Mouse (Mus musculus) hindbrain, embryonic 12.5 days (tissue): ENCODE data around the gene Txndc9. TPM values are rescaled to one million over a fixed set of nuclear protein-coding genes. Genes with fewer than 3 reads are reported as not detected.

Experiments
- ATAC-seq: fragments of 200-750 bp; cut with Nextera tagmentation; 2 replicates; pipeline ENCODE4 v1.8.0; 2017; ENCODE audit warnings: moderate TSS enrichment; ENCODE audit not compliant: low FRiP score
- H3K27ac ChIP-seq: fragments of 300-500 bp; sonication (generic); 2 replicates; pipeline ENCODE4 v1.5.1; 2016; ENCODE audit warnings: mild to moderate bottlenecking
- H3K27me3 ChIP-seq: fragments of 300-500 bp; sonication (generic); 2 replicates; pipeline ENCODE4 v1.6.1; 2016; ENCODE audit warnings: mild to moderate bottlenecking
- H3K36me3 ChIP-seq: fragments of 300-500 bp; sonication (generic); 2 replicates; pipeline ENCODE4 v1.6.1; 2016; ENCODE audit warnings: mild to moderate bottlenecking
- H3K4me1 ChIP-seq: fragments of 300-500 bp; sonication (generic); 2 replicates; pipeline ENCODE4 v1.6.1; 2016
- H3K4me2 ChIP-seq: fragments of 300-500 bp; sonication (generic); replicated peaks from 2 replicates; pipeline ENCODE4 v1.6.1; 2016; ENCODE audit warnings: mild to moderate bottlenecking
- H3K4me3 ChIP-seq: fragments of 300-500 bp; sonication (generic); 2 replicates; pipeline ENCODE4 v1.5.1; 2016; ENCODE audit warnings: mild to moderate bottlenecking
- H3K9ac ChIP-seq: fragments of 300-500 bp; sonication (generic); 2 replicates; pipeline ENCODE4 v1.6.1; 2016; ENCODE audit warnings: mild to moderate bottlenecking, moderate library complexity
- H3K9me3 ChIP-seq: fragments of 300-500 bp; sonication (generic); replicated peaks from 2 replicates; pipeline ENCODE4 v1.6.1; 2016; ENCODE audit warnings: mild to moderate bottlenecking
- WGBS: fragments of 180-500 bp; shearing (Covaris S2); methylation state at CpG from one replicate; pipeline ENCODE4 v1.1.7; 2016; 5-methylcytosine and 5-hydroxymethylcytosine counted together
- polyA plus RNA-seq: library from polyadenylated mRNA; unstranded; fragments of >200 nt; fragmentation: Nextera tagmentation; extraction: Ambion mirVana; gene quantifications from 2 replicates; pipeline ENCODE4 v1.2.1, GENCODE M21; 2016

Txndc9 gene
- 155 and 161 TPM in 2 replicates for polyA plus RNA-seq

DNA sequence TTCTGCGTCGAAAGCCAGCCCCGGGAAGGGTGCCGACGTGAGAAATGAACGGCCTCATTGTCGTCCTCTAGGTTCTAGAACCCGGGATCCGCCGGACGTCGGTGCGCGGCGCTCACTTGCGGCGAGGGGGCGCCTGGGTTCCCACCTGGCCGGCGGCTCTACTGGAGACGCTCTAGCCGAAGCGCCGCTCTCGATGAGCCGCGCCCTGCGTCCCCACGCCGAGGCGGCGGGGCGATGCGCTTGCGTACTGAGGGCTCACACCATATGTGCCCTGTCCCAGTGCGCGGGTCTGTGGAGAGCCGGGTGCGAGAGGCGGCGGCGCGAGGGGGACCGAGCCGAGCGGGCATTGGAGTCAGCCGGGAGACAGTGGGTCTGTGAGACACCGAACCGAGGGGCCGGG, at the start of gene Txndc9, which contains the start of gene Eif5b:
Txndc9 (minus strand) TSS at position 27 of the 400 bp plus-strand sequence.
Eif5b (plus strand) TSS at position 144 of the 400 bp plus-strand sequence.
- no peaks in the 10 kb centered on the region for H3K9me3 ChIP-seq
- peak within 1 kb of the TSS; percentile 74 for H3K4me2 ChIP-seq
- ATAC-seq: peak; percentile 95
- peak within 1 kb of the TSS; percentile 93 for H3K27ac ChIP-seq
- H3K9ac ChIP-seq: peak within 1 kb of the TSS; percentile 97
- H3K4me1 ChIP-seq: peaks cover 16% of the 10 kb centered on the region
- H3K36me3 ChIP-seq: peaks cover 26% of the 10 kb centered on the region
- H3K27me3 ChIP-seq: no peaks in the 10 kb centered on the region
- under 1% methylated on average over 50 of the region's 50 CpGs for WGBS
- peak within 1 kb of the TSS; percentile 86 for H3K4me3 ChIP-seq

DNA sequence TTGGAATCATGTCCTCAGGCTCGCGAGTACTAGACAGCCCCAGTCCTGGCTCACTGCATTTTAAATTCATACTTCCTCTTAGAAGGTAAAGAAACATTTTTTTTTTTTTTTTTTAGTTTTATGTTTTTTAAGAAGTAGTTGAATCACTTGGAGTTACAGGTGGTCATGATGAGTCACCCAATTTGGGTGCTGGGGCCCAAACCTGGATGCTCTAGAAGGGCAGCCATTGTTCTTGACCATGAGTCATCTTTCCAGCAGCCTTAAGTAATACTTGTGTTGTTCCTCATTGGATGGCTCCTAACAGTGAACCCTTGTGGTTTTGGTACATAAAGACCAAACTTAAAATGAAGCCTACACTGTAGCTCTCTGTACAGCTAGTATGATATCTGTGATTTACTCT, 41.2 kb upstream of the Txndc9 start:
- Histone ChIP-seq H3K4me2 (no peak overlapping the region), H3K4me1 (no peaks in the 10 kb centered on the region), H3K27ac (no peak overlapping the region), H3K9me3 (no peaks in the 10 kb centered on the region), H3K27me3 (no peaks in the 10 kb centered on the region), H3K36me3 (peaks cover 77% of the 10 kb centered on the region), H3K4me3 (no peak overlapping the region), H3K9ac (no peak overlapping the region)
- ATAC-seq: no peak
- WGBS: 97% methylated on average over 2 of the region's 2 CpGs

DNA sequence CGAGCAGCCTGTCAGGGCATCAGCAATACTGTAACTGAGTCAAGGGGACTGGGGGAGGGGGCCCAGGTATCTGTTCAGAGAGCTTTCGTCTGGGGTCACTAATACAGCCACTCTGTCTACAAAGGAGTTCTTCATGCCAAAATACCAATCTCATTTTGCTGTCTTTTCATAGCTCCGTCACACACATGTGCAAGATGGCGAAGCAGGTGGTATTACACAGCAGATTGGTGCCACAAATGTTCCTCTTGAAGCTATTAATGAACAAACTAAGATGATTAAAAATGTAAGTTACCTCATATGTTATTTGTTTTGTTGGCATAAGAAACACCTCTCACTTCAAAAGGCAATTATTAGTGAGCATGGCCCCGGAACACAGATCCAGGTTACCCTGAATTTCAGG, 39.7 kb upstream of the Txndc9 start:
- H3K36me3 ChIP-seq: peaks cover 79% of the 10 kb centered on the region
- no peak overlapping the region for H3K9ac ChIP-seq
- H3K9me3 ChIP-seq: no peaks in the 10 kb centered on the region
- H3K27me3 ChIP-seq: no peaks in the 10 kb centered on the region
- no peak overlapping the region for H3K27ac ChIP-seq
- H3K4me3 ChIP-seq: no peak overlapping the region
- H3K4me2 ChIP-seq: no peak overlapping the region
- no peaks in the 10 kb centered on the region for H3K4me1 ChIP-seq
- no peak for ATAC-seq
- WGBS: 94% methylated on average over 5 of the region's 5 CpGs

DNA sequence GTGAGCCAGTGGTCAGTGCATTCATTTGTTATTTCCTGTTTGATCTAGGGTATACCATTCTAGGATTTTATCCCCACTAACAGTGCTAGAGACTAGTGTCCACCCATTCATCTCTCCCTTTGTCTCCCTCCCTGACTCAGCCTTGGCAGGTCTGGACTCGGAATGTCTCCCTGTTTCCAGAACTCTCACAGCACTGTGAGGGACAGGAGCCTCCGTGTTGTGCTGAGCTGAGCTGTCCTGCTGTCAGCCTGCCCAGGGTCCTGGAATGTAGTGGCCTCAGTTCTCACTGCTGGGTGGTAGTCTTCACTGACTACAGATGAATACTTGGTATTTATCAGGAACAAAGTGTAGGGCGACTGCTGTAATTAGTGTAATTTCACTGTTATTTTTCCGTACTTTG, 37.8 kb upstream of the Txndc9 start:
- Histone ChIP-seq H3K4me1 (no peaks in the 10 kb centered on the region), H3K9me3 (no peaks in the 10 kb centered on the region), H3K4me3 (no peak overlapping the region), H3K27me3 (no peaks in the 10 kb centered on the region), H3K4me2 (no peak overlapping the region), H3K36me3 (peaks cover 70% of the 10 kb centered on the region), H3K27ac (no peak overlapping the region), H3K9ac (no peak overlapping the region)
- WGBS: 89% methylated on average over 4 of the region's 4 CpGs
- no peak for ATAC-seq

DNA sequence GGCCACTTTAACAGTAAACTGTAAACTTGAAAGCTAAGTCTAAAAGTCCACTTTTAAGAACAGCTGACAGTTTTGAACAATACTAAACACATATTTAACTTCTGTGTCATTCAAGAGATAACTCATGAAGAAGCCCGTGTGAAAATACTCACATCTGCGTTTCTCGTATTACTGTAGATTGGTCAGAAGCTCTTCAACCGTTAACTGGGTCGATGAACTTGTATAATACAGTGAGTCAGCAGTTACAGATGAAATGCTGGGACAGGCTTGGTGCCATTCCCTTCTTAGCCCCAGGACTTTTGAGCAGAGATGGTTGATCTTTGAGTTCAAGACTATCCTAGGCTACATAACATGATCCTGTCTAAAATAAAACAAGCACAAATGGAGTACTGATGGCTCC, 33.7 kb upstream of the Txndc9 start:
- WGBS: 94% methylated on average over 5 of the region's 5 CpGs
- H3K9ac ChIP-seq: no peak overlapping the region
- peaks cover 35% of the 10 kb centered on the region for H3K36me3 ChIP-seq
- H3K4me1 ChIP-seq: no peaks in the 10 kb centered on the region
- no peak for ATAC-seq
- H3K9me3 ChIP-seq: no peaks in the 10 kb centered on the region
- H3K4me2 ChIP-seq: no peak overlapping the region
- no peak overlapping the region for H3K27ac ChIP-seq
- no peak overlapping the region for H3K4me3 ChIP-seq
- no peaks in the 10 kb centered on the region for H3K27me3 ChIP-seq

DNA sequence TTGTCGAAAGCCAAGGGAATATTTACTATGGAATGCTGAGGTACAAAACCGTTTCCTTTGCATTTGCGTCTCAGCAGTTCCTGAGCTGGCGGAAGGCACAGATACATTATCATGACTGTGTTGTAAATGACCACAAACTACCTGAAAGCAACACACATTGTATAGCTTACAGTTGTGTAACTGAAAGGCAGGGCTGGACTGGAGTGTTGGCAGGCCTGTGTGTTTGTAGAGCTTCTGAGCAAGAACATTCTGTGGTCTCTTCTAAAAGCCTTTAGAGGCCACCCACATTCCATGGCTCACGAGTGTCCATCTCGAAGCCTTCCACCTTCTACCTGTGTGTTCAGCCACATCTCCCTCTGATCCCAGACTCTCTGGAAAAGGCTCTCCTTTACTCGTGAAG, 29.6 kb upstream of the Txndc9 start:
- H3K4me3 ChIP-seq: no peak overlapping the region
- H3K36me3 ChIP-seq: peaks cover 30% of the 10 kb centered on the region
- 94% methylated on average over 7 of the region's 7 CpGs for WGBS

DNA sequence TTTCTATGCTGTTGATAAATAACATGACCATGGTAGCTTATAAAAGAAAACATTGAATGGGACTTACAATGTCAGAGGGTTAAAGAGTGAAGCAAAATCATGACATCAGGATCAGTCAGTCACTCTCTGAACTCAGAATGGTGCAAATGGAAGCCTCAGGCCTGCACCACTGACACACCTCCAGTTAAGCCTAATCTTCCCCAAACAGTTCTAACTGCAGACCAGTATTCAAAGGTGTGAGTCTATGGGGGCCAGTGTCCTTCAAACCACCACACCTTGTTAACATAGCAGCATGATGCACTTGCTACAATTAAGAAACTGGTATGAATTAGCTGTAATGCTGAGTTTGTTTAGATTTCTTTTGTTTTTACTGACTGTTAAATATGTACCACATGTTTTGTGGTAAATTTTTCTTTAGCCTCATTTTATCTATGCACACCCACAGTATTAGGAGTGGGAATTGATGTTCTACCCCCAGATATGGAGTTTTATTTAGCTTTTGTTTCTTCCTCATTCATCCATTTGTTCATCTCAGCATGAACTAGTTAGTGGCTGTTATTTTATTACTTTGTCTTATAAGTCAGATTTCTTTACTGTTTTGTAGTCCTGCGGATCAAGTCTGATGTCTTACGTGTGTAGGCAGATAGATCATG, 17.0 kb upstream of the Txndc9 start:
- Histone ChIP-seq H3K4me3 (no peak overlapping the region), H3K4me2 (no peak overlapping the region), H3K27ac (no peak overlapping the region), H3K36me3 (peaks cover 14% of the 10 kb centered on the region), H3K27me3 (no peaks in the 10 kb centered on the region), H3K4me1 (no peaks in the 10 kb centered on the region), H3K9ac (no peak overlapping the region), H3K9me3 (no peaks in the 10 kb centered on the region)
- 96% methylated on average over 2 of the region's 2 CpGs for WGBS
- no peak for ATAC-seq

More for the DNA sequence above, 29.6 kb upstream of the Txndc9 start:
- no peak overlapping the region for H3K9ac ChIP-seq
- no peak for ATAC-seq
- H3K27me3 ChIP-seq: no peaks in the 10 kb centered on the region
- H3K9me3 ChIP-seq: no peaks in the 10 kb centered on the region
- H3K4me1 ChIP-seq: no peaks in the 10 kb centered on the region
- no peak overlapping the region for H3K27ac ChIP-seq
- no peak overlapping the region for H3K4me2 ChIP-seq

DNA sequence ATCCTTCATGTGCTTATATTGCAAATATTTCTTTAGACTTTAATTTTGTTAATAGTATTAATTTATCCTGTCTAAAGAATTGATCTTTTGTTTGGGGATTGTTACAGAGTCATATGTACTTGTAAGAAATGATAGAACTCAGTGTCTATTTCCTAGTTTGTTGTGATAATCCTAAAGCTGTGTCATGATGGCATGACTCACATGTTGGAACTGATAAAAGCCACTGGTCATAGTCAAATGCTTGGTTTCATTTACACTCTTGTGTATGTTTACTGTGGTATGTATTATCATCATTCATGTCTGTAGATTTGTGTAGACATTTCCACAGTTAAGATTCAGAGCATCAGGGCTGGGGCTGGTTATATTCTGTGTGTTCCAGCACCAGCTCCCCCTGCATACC, 14.8 kb upstream of the Txndc9 start:
- Histone ChIP-seq H3K4me1 (no peaks in the 10 kb centered on the region), H3K9me3 (no peaks in the 10 kb centered on the region), H3K4me3 (no peak overlapping the region), H3K4me2 (no peak overlapping the region), H3K36me3 (no peaks in the 10 kb centered on the region), H3K9ac (no peak overlapping the region), H3K27me3 (no peaks in the 10 kb centered on the region), H3K27ac (no peak overlapping the region)
- no peak for ATAC-seq

DNA sequence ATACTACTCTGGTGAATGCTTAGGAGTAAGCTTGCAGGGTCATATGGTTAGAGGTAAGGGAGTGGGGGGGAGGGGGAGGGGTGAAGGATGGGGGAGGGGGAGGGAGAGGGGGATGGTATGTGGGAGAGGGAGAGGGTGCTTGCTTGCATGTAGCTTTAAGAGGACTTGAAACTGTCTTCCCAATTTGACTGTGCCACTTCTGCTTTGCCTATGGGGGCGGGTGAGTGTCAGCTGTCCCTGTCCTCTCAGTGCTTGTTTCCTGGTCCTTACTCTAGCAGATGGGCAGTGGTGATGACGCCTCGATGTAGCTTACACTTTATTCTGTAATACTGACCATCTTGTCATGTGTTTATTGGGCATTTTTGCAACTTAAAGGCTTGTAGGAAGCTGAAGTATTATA, 14.4 kb upstream of the Txndc9 start:
- WGBS: 86% methylated on average over 3 of the region's 3 CpGs
- no peaks in the 10 kb centered on the region for H3K27me3 ChIP-seq

DNA sequence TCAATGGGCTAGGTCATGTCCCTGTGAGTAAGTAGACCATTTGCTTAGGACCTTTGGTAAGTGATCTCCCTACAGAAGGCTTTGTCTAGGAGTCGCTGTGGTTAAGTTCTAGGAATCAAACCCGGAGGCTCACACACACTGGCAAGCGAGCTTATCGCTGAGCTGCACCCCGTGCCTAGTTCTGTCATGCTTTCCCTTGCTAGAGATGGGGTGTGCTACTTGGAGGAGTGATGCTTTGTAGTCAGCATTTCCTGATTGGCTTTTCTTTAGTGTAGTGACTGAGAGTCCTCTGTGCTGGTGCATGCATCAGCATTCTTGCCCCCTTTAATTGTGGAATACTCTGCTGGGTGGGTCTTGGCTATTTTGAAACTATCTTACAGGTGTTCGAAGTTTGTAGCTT, 14.0 kb upstream of the Txndc9 start:
- Histone ChIP-seq H3K4me2 (no peak overlapping the region), H3K4me3 (no peak overlapping the region), H3K36me3 (no peaks in the 10 kb centered on the region), H3K9me3 (no peaks in the 10 kb centered on the region), H3K4me1 (no peaks in the 10 kb centered on the region), H3K27ac (no peak overlapping the region), H3K27me3 (no peaks in the 10 kb centered on the region), H3K9ac (no peak overlapping the region)
- no peak for ATAC-seq
- WGBS: 82% methylated on average over 6 of the region's 6 CpGs

More for the DNA sequence above, 14.4 kb upstream of the Txndc9 start:
- Histone ChIP-seq H3K9me3 (no peaks in the 10 kb centered on the region), H3K4me2 (no peak overlapping the region), H3K36me3 (no peaks in the 10 kb centered on the region), H3K4me1 (no peaks in the 10 kb centered on the region), H3K27ac (no peak overlapping the region), H3K9ac (no peak overlapping the region), H3K4me3 (no peak overlapping the region)
- ATAC-seq: no peak

DNA sequence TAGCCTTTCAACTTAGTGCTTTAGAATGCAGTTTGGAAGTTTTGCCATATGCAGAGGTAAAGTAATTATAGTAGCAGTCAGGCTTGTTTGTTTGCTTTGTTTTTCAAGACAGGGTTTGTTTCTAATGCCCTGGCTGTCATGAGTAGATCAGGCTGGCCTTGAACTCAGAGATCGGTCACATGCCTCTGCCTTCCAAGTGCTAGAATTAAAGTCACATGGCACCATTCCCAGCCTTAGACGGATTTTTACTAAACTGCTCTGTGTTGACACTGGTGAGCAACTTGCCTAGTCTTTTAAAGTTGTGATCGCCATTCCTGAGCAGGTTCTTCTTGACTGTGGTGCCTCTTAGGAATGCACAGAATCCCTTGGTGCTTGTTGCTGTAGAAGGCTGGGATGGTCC, 9.0 kb upstream of the Txndc9 start:
- Histone ChIP-seq H3K27ac (no peak overlapping the region), H3K9me3 (no peaks in the 10 kb centered on the region), H3K36me3 (no peaks in the 10 kb centered on the region), H3K4me2 (no peak overlapping the region), H3K9ac (no peak overlapping the region), H3K4me1 (no peaks in the 10 kb centered on the region), H3K4me3 (no peak overlapping the region), H3K27me3 (no peaks in the 10 kb centered on the region)
- WGBS: 84% methylated on average over 3 of the region's 3 CpGs
- no peak for ATAC-seq

DNA sequence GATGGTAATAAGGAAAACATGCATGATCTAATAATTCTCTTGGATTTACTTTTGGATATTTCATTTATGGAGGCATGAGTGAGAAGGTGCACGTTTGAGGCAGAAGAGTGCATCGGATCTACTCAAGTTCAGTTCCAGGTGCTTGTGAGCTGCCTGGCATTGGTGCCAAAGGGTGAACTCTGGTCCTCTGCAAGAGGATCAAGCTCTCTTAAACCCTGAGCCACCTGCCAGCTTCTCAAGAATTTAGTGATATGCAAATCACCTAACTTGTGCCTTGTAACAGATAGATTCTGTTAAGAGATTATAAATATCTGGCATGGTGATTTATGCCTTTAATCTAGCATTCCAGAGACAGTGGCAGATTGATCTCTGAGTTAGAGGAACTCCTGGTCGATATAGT, 5.4 kb upstream of the Txndc9 start:
- WGBS: 95% methylated on average over 3 of the region's 3 CpGs
- Histone ChIP-seq H3K4me3 (no peak overlapping the region), H3K27me3 (no peaks in the 10 kb centered on the region), H3K27ac (no peak overlapping the region), H3K4me1 (peaks cover 11% of the 10 kb centered on the region), H3K36me3 (no peaks in the 10 kb centered on the region), H3K4me2 (no peak overlapping the region), H3K9me3 (no peaks in the 10 kb centered on the region), H3K9ac (no peak overlapping the region)
- ATAC-seq: no peak

DNA sequence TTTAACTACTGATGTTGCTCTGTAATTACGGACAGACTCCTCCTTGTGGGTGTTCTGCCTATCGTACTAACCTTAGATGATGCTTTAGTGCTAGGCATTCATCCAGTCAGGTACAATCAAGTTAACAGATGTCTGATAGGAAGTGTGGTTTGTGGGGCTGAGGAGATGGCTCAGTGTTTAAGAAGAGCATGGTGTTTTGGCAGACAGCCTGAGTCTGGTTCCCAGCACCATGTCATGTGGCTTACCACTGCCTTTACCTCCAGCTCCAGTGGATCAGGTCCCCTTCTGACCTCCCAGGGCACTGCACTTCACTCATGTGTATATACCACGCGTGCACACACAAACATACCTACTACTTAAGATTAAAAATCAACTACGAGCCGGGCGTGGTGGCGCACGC, 4.3 kb upstream of the Txndc9 start:
- H3K9ac ChIP-seq: no peak overlapping the region
- H3K27me3 ChIP-seq: no peaks in the 10 kb centered on the region
- no peak for ATAC-seq
- H3K9me3 ChIP-seq: no peaks in the 10 kb centered on the region
- 96% methylated on average over 9 of the region's 9 CpGs for WGBS
- no peak overlapping the region for H3K4me3 ChIP-seq
- H3K4me2 ChIP-seq: no peak overlapping the region
- H3K36me3 ChIP-seq: no peaks in the 10 kb centered on the region
- H3K4me1 ChIP-seq: peaks cover 11% of the 10 kb centered on the region
- no peak overlapping the region for H3K27ac ChIP-seq
